Mouse (Mus musculus): ENCODE measurements around the gene Cldn4.
A peak's percentile ranks its signal among the peaks of the same experiment; 100 is the strongest.

Cldn4 gene

GRCm38 (mm10) chr5:134946857-134947255, at the start of gene Cldn4:
Gene Cldn4, minus strand, starts transcription at chr5:134946934.
- ATAC-seq (ENCODE audit: low TSS enrichment) = no peak

GRCm38 (mm10) chr5:134992566-134992965, 45.8 kb upstream of the Cldn4 start:
- ATAC-seq (ENCODE audit: low TSS enrichment) = no peak

GRCm38 (mm10) chr5:134989741-134990140, 43.0 kb upstream of the Cldn4 start:
- no peak for ATAC-seq (ENCODE audit: low TSS enrichment)

- ATAC-seq (ENCODE audit: low TSS enrichment) = no peak
Observed at GRCm38 (mm10) chr5:134989166-134989565, 42.4 kb upstream of the Cldn4 start.

- no peak for ATAC-seq (ENCODE audit: low TSS enrichment)
Observed at GRCm38 (mm10) chr5:134986298-134987268, 39.8 kb upstream of the Cldn4 start.

- ATAC-seq (ENCODE audit: low TSS enrichment) = no peak
Observed at GRCm38 (mm10) chr5:134985633-134986297, 39.0 kb upstream of the Cldn4 start, which contains the start of gene Cldn3. Gene Cldn3, plus strand, starts transcription at chr5:134986214.

GRCm38 (mm10) chr5:134983771-134984170, 37.0 kb upstream of the Cldn4 start:
- no peak for ATAC-seq (ENCODE audit: low TSS enrichment)

GRCm38 (mm10) chr5:134983111-134983510, 36.4 kb upstream of the Cldn4 start:
- ATAC-seq (ENCODE audit: low TSS enrichment) = no peak

- ATAC-seq (ENCODE audit: low TSS enrichment) = no peak
Observed at GRCm38 (mm10) chr5:134981149-134981548, 34.4 kb upstream of the Cldn4 start.

- no peak for ATAC-seq (ENCODE audit: low TSS enrichment)
Observed at GRCm38 (mm10) chr5:134977837-134978236, 31.1 kb upstream of the Cldn4 start.

- no peak for ATAC-seq (ENCODE audit: low TSS enrichment)
Observed at GRCm38 (mm10) chr5:134976577-134977250, 30.0 kb upstream of the Cldn4 start.

GRCm38 (mm10) chr5:134976164-134976563, 29.4 kb upstream of the Cldn4 start:
- no peak for ATAC-seq (ENCODE audit: low TSS enrichment)

GRCm38 (mm10) chr5:134974921-134975320, 28.2 kb upstream of the Cldn4 start:
- ATAC-seq (ENCODE audit: low TSS enrichment) = no peak

GRCm38 (mm10) chr5:134974294-134974693, 27.6 kb upstream of the Cldn4 start:
- ATAC-seq (ENCODE audit: low TSS enrichment) = no peak

GRCm38 (mm10) chr5:134973526-134973925, 26.8 kb upstream of the Cldn4 start:
- no peak for ATAC-seq (ENCODE audit: low TSS enrichment)

GRCm38 (mm10) chr5:134973081-134973480, 26.3 kb upstream of the Cldn4 start:
- ATAC-seq (ENCODE audit: low TSS enrichment) = no peak

- no peak for ATAC-seq (ENCODE audit: low TSS enrichment)
Observed at GRCm38 (mm10) chr5:134970671-134971070, 23.9 kb upstream of the Cldn4 start.

GRCm38 (mm10) chr5:134967164-134967944, 20.6 kb upstream of the Cldn4 start:
- no peak for ATAC-seq (ENCODE audit: low TSS enrichment)

GRCm38 (mm10) chr5:134965852-134966821, 19.4 kb upstream of the Cldn4 start:
- peak; percentile 57; the same call in 1 of the 2 replicates for ATAC-seq (ENCODE audit: low TSS enrichment)

GRCm38 (mm10) chr5:134965473-134965851, 18.7 kb upstream of the Cldn4 start:
- ATAC-seq (ENCODE audit: low TSS enrichment) = peak; percentile 74; the same call in 1 of the 2 replicates
